Mouse (Mus musculus): ENCODE measurements around the gene Lrrc66. TPM values are rescaled to one million over a fixed set of nuclear protein-coding genes. Genes with fewer than 3 reads are reported as not detected.

Gene Lrrc66
- polyA plus RNA-seq, 1 experiment from 2014 or later: not detected

DNA sequence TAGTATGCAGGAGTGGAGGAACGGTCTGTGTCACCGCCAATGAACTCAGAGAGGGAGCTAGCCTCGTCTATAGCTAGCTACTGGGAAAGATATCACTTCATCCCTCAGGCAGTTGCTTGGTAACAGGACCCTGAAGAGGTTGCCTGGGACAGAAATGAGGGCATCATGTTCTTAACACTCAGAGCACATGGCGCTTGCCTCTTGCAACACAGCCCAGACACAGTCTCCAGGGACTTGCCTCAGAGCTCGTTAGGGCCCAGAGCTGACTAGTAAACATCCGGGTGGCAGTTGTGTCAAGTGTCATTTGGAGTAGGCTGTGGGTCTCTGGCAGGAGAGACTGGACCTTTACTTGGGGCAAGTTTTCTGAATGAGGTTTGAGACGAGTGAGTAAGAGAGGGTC is 58.5 kb downstream of the Lrrc66 start:
- no peak for ATAC-seq
- Histone ChIP-seq H3K9me3 (ENCODE audit: control insufficient read depth, low read length) (no peaks in the 10 kb centered on the region), H3K36me3 (ENCODE audit: control insufficient read depth, insufficient read depth) (no peaks in the 10 kb centered on the region), H3K9ac (replicated peaks; ENCODE audit: low read depth, low read length) (no peak overlapping the region), H3K4me3 (replicated peaks; ENCODE audit: low read length) (no peak overlapping the region), H3K4me1 (replicated peaks; ENCODE audit: control insufficient read depth, insufficient read depth, low read length) (peaks cover 4% of the 10 kb centered on the region), H3K27me3 (replicated peaks; ENCODE audit: control insufficient read depth, insufficient read depth, low read length) (no peaks in the 10 kb centered on the region), H3K27ac (ENCODE audit: low read length) (no peak overlapping the region), H3K4me2 (ENCODE audit: low read length) (no peak overlapping the region)
- WGBS: 78% methylated on average over 7 of the region's 7 CpGs

DNA sequence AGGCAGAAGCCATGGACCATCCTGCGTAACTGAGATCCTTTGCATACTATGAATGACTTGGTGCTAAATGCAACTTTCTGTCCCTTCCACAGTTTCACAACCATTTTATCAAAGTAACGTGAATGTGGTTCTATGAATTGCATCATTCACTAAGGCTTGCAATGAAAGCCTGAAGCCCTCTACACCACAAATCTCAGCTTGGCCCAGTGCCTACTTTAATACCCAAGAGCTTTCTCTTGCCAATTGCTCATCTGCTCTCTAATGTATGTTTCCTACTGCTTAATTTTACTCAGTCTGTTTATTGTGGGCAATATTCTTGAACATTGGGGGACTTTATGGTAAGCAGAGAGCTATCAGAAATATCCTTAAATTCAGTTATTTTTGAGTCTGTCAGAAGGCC is 59.5 kb downstream of the Lrrc66 start:
- Histone ChIP-seq H3K27me3 (replicated peaks; ENCODE audit: control insufficient read depth, insufficient read depth, low read length) (no peaks in the 10 kb centered on the region), H3K4me2 (ENCODE audit: low read length) (no peak overlapping the region), H3K9ac (replicated peaks; ENCODE audit: low read depth, low read length) (no peak overlapping the region), H3K27ac (ENCODE audit: low read length) (no peak overlapping the region), H3K36me3 (ENCODE audit: control insufficient read depth, insufficient read depth) (no peaks in the 10 kb centered on the region), H3K4me3 (replicated peaks; ENCODE audit: low read length) (no peak overlapping the region), H3K9me3 (ENCODE audit: control insufficient read depth, low read length) (no peaks in the 10 kb centered on the region), H3K4me1 (replicated peaks; ENCODE audit: control insufficient read depth, insufficient read depth, low read length) (peaks cover 4% of the 10 kb centered on the region)
- ATAC-seq: no peak
- 76% methylated on average over 2 of the region's 2 CpGs for whole genome bisulfite sequencing

DNA sequence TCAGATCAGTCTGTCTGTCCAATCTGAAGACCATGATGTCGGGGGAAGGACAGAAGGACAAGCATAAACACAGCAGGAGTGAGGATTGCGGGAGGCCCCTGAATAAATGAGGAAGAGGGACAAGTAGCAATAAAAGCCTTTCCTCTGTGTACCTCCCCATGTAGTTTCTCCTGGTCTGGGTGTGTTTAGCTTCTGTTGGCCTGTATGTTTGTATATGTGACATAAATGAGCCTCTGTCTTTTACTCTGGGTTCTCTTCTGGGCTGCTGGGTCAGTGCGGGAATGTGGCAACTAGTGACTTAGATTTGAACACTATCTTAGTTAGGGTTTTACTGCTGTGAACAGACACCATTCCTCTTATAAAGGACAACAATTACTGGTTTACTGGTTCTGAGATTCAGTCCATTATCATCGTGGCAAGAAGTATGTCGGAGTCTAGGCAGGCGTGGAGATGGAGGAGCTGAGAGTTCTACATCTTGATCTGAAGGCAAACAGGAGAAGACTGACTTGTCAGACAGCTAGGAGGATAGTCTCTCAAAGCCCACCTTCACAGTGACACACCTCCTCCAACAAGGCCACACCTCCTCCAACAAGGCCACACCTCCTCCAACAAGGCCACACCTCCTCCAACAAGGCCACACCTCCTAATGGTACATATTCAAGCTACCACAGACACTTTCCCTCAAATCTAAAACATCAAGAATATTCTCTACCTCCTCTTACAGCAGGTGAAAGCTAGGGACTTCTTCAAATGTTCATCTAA is 60.8 kb downstream of the Lrrc66 start:
- Histone ChIP-seq H3K4me2 (ENCODE audit: low read length) (no peak overlapping the region), H3K27ac (ENCODE audit: low read length) (no peak overlapping the region), H3K4me3 (replicated peaks; ENCODE audit: low read length) (no peak overlapping the region), H3K27me3 (replicated peaks; ENCODE audit: control insufficient read depth, insufficient read depth, low read length) (no peaks in the 10 kb centered on the region), H3K4me1 (replicated peaks; ENCODE audit: control insufficient read depth, insufficient read depth, low read length) (peaks cover 1% of the 10 kb centered on the region), H3K36me3 (ENCODE audit: control insufficient read depth, insufficient read depth) (no peaks in the 10 kb centered on the region), H3K9me3 (ENCODE audit: control insufficient read depth, low read length) (no peaks in the 10 kb centered on the region), H3K9ac (replicated peaks; ENCODE audit: low read depth, low read length) (no peak overlapping the region)
- no peak for ATAC-seq
- WGBS: 92% methylated on average over 6 of the region's 6 CpGs

DNA sequence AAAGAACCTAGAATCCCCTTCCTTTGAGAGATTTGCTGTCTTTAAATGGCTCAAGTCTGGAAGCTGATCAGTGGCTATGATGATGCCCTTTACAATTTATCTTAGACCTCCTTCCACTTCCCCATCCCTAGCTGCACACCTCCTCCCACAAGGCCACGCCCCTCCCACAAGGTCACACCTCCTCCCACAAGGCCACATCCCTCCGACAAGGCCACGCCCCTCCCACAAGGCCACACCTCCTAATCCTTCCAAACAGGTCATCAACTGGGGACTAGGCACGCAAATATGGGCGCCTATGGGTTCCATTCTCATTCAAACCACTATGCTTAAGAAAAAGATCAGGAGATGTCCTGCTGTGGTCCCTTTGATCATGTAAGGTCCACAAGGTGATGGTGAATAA is 63.1 kb downstream of the Lrrc66 start:
- Histone ChIP-seq H3K36me3 (ENCODE audit: control insufficient read depth, insufficient read depth) (no peaks in the 10 kb centered on the region), H3K4me2 (ENCODE audit: low read length) (no peak overlapping the region), H3K27ac (ENCODE audit: low read length) (no peak overlapping the region), H3K9ac (replicated peaks; ENCODE audit: low read depth, low read length) (no peak overlapping the region), H3K4me3 (replicated peaks; ENCODE audit: low read length) (no peak overlapping the region), H3K27me3 (replicated peaks; ENCODE audit: control insufficient read depth, insufficient read depth, low read length) (no peaks in the 10 kb centered on the region), H3K9me3 (ENCODE audit: control insufficient read depth, low read length) (no peaks in the 10 kb centered on the region), H3K4me1 (replicated peaks; ENCODE audit: control insufficient read depth, insufficient read depth, low read length) (no peaks in the 10 kb centered on the region)
- no peak for ATAC-seq
- 84% methylated on average over 5 of the region's 5 CpGs for WGBS

DNA sequence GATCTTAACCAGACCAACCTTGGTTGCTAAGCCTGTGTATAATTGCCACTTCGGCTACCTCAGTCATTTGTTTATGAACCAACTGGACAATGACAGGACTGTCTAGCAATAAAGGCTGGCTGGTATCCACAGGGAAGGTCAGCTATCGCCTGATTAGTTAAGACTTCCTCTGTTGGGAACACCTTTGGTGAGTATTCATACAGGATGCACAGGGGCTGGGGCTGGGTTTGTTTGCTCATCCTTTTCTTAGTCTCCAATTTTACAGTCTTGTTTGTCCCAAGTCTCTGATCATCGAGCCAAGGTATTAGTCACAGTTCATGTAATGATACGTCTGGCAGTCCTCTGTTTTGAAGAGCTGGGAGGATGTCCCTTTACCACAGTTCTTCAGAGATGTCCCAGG is 65.4 kb downstream of the Lrrc66 start:
- Histone ChIP-seq H3K4me2 (ENCODE audit: low read length) (no peak overlapping the region), H3K36me3 (ENCODE audit: control insufficient read depth, insufficient read depth) (no peaks in the 10 kb centered on the region), H3K27ac (ENCODE audit: low read length) (no peak overlapping the region), H3K4me1 (replicated peaks; ENCODE audit: control insufficient read depth, insufficient read depth, low read length) (no peaks in the 10 kb centered on the region), H3K27me3 (replicated peaks; ENCODE audit: control insufficient read depth, insufficient read depth, low read length) (no peaks in the 10 kb centered on the region), H3K9ac (replicated peaks; ENCODE audit: low read depth, low read length) (no peak overlapping the region), H3K9me3 (ENCODE audit: control insufficient read depth, low read length) (no peaks in the 10 kb centered on the region), H3K4me3 (replicated peaks; ENCODE audit: low read length) (no peak overlapping the region)
- ATAC-seq: no peak
- WGBS: 92% methylated on average over 4 of the region's 4 CpGs

DNA sequence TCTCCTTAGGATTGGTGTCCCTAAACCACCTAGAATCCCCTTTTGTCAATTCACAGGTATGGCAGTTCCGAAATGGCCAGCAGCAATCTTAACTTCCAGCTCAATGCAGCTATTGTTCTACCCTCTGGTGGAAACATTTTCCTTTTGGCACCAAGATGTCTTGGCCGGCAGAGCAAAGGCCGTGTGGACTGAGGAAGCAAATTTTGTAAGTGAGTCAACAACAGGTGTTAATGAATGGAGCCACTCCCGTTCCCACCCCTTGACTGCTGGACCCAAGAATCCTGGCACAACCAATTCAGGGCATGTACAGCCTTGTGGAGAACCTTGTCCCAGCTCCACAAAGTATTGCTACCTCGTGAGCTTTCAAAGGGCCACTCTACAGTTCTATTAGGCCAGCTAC is 66.2 kb downstream of the Lrrc66 start:
- no peak overlapping the region for H3K4me3 ChIP-seq (replicated peaks; ENCODE audit: low read length)
- H3K9ac ChIP-seq (replicated peaks; ENCODE audit: low read depth, low read length): no peak overlapping the region
- H3K36me3 ChIP-seq (ENCODE audit: control insufficient read depth, insufficient read depth): no peaks in the 10 kb centered on the region
- ATAC-seq: no peak
- H3K4me2 ChIP-seq (ENCODE audit: low read length): no peak overlapping the region
- no peaks in the 10 kb centered on the region for H3K4me1 ChIP-seq (replicated peaks; ENCODE audit: control insufficient read depth, insufficient read depth, low read length)
- no peaks in the 10 kb centered on the region for H3K27me3 ChIP-seq (replicated peaks; ENCODE audit: control insufficient read depth, insufficient read depth, low read length)
- WGBS: 79% methylated on average over 5 of the region's 5 CpGs
- H3K9me3 ChIP-seq (ENCODE audit: control insufficient read depth, low read length): no peaks in the 10 kb centered on the region
- H3K27ac ChIP-seq (ENCODE audit: low read length): no peak overlapping the region

- Histone ChIP-seq H3K9me3 (ENCODE audit: control insufficient read depth, low read length) (no peaks in the 10 kb centered on the region), H3K4me1 (replicated peaks; ENCODE audit: control insufficient read depth, insufficient read depth, low read length) (no peaks in the 10 kb centered on the region), H3K9ac (replicated peaks; ENCODE audit: low read depth, low read length) (no peak overlapping the region), H3K4me3 (replicated peaks; ENCODE audit: low read length) (no peak overlapping the region), H3K36me3 (ENCODE audit: control insufficient read depth, insufficient read depth) (peaks cover 6% of the 10 kb centered on the region; the same call in 1 of the 2 replicates), H3K27me3 (replicated peaks; ENCODE audit: control insufficient read depth, insufficient read depth, low read length) (no peaks in the 10 kb centered on the region), H3K4me2 (ENCODE audit: low read length) (no peak overlapping the region), H3K27ac (ENCODE audit: low read length) (no peak overlapping the region)
- WGBS: 83% methylated on average over 6 of the region's 6 CpGs
- no peak for ATAC-seq
These were observed 68.3 kb downstream of the Lrrc66 start for GRCm38 (mm10) chr5:73564038-73564437.

- Histone ChIP-seq H3K27me3 (replicated peaks; ENCODE audit: control insufficient read depth, insufficient read depth, low read length) (no peaks in the 10 kb centered on the region), H3K4me2 (ENCODE audit: low read length) (no peak overlapping the region), H3K27ac (ENCODE audit: low read length) (no peak overlapping the region), H3K9me3 (ENCODE audit: control insufficient read depth, low read length) (no peaks in the 10 kb centered on the region), H3K36me3 (ENCODE audit: control insufficient read depth, insufficient read depth) (peaks cover 8% of the 10 kb centered on the region), H3K4me1 (replicated peaks; ENCODE audit: control insufficient read depth, insufficient read depth, low read length) (no peaks in the 10 kb centered on the region), H3K9ac (replicated peaks; ENCODE audit: low read depth, low read length) (no peak overlapping the region), H3K4me3 (replicated peaks; ENCODE audit: low read length) (no peak overlapping the region)
- no peak for ATAC-seq
- WGBS: 91% methylated on average over 6 of the region's 6 CpGs
These were observed 73.6 kb downstream of the Lrrc66 start for GRCm38 (mm10) chr5:73558756-73559155.

- Histone ChIP-seq H3K4me1 (replicated peaks; ENCODE audit: control insufficient read depth, insufficient read depth, low read length) (no peaks in the 10 kb centered on the region), H3K4me3 (replicated peaks; ENCODE audit: low read length) (no peak overlapping the region), H3K36me3 (ENCODE audit: control insufficient read depth, insufficient read depth) (peaks cover 8% of the 10 kb centered on the region), H3K27ac (ENCODE audit: low read length) (no peak overlapping the region), H3K4me2 (ENCODE audit: low read length) (no peak overlapping the region), H3K9me3 (ENCODE audit: control insufficient read depth, low read length) (no peaks in the 10 kb centered on the region), H3K9ac (replicated peaks; ENCODE audit: low read depth, low read length) (no peak overlapping the region), H3K27me3 (replicated peaks; ENCODE audit: control insufficient read depth, insufficient read depth, low read length) (no peaks in the 10 kb centered on the region)
- 79% methylated on average over 12 of the region's 12 CpGs for WGBS
- ATAC-seq: no peak
These were observed 75.4 kb downstream of the Lrrc66 start for GRCm38 (mm10) chr5:73556733-73557425.
